Mouse (Mus musculus) kidney, adult 2 months (tissue): Measurements from ENCODE around the gene Lect2.
A peak's percentile ranks its signal among the peaks of the same experiment; 100 is the strongest.

Experiments
- CTCF ChIP-seq: fragments of 200-500 bp; conservative IDR thresholded peaks from 2 replicates; pipeline ENCODE4 v1.5.1; 2011; ENCODE audit warnings: low read depth, mild to moderate bottlenecking, control low read depth, low read length, moderate library complexity, mixed read lengths; ENCODE audit not compliant: insufficient read depth, insufficient read length
- POLR2A ChIP-seq: fragments of 200-500 bp; IDR thresholded peaks from one replicate; pipeline ENCODE4 v1.6.1; 2011; ENCODE audit warnings: low read depth, low read length, control low read depth

- peak; percentile 38 for TF ChIP-seq CTCF
- no peak for TF ChIP-seq POLR2A
These were observed 7.7 kb upstream of the Lect2 start for GRCm38 (mm10) chr13:56555957-56556356.
